Mouse (Mus musculus) 3T3-L1 (cell line): Measurements from ENCODE around the gene Slc19a1.

Experiments
- DNase-seq: peaks from one replicate; pipeline ENCODE4 v3.0.0-alpha.2; 2015; ENCODE audit warnings: low read depth, low spot score

Gene Slc19a1

DNA sequence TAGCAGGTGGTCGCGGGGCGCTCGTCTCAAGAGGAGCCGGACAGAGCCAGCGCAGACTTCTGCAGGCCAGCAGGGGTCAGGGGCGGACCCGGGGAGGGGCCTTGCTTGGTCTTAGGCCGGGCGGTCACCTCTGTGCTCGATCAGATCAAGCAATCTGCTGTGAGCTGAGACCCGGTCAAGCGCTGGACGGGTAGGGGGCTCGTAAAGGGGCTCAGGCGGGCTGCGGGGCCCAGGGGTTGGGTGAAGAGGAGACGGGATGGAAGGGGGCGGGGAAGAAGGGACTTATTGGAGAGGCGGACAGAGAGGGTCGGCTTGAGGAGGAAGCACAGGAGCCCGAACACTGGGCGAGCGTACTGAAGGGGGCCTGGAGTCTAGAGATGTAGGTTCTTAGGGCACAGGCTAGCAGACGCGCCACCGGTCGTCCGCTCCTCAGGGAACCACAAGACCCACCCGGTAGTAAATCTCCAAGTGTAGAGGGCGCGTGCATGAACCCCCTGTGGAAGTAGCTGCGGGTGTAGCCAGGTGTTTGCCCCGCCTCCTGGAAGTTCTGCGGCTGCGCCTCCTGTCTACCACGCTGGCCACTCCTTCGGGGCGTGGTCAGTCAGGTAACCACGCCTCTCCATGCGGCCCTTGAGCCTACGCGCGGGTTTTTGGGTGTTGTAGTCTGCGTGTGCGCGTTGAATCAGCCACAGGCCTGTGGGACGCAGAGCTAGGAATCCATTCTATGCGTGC, 716 bp downstream of the Slc19a1 start:
- peak; percentile 95 for DNase-seq

DNA sequence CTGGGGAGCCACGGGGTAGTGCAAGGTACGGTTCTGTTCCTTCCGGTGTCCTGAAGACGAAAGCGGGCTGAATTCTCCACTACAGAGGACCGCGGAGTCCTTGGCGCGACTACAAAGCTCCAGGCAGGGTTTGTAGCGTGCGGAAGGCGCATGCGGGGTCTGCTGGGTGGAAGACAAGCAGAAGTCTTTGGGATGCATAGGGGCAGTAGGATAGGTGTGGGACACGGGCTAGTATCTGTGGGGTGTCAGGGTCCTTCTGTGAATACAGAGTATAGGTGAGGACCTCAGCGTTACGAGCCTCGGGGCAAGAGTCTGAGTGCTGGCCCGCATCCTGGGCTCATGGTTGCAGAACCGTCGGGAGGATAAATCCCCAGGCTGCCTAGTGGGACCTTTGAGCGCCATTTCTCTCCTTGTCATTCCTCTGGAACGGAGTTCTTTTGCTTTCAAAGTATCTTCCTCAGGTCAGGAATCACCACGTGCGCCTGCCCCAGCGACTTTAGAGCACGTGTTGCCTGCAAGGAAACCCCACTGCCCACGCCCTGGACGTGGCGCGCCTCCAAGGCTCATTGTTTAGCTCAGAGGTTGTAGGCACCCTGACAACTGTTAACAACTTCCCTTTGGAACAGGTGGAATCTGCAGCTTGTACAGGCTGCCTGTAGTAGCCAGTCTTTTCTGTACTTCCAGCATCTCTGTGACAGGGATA, 1.4 kb downstream of the Slc19a1 start:
- DNase-seq, result peak; percentile 67

DNA sequence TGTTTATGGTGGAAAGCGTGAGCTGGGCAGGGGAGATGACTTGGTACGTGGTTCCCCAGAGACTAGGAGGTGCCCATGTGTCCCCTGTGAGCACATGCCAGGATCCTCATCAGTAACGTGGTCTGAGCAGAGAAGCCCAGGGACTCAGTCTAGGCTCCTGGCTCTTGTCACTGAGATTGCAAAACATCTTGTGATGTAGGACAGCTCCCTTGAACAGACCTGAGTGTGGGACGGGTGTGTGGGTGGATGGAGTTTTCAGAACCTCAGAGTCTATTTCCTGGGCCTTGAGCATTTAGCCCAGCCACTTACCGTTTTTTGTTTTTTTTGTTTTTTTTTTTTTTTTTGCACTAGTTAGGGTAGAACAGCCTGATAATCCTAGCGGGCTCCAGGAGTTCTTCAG, 3.4 kb downstream of the Slc19a1 start:
- peak; percentile 15 for DNase-seq

- no peak for DNase-seq
Measured at GRCm38 (mm10) chr10:77038579-77039174, 6.6 kb downstream of the Slc19a1 start.

GRCm38 (mm10) chr10:77048196-77048595, 16.2 kb downstream of the Slc19a1 start:
- DNase-seq, result no peak

- DNase-seq, result no peak
Measured at GRCm38 (mm10) chr10:77048606-77049005, 16.6 kb downstream of the Slc19a1 start.

GRCm38 (mm10) chr10:77056768-77057167, 24.7 kb downstream of the Slc19a1 start:
- DNase-seq, result peak; percentile 12

DNA sequence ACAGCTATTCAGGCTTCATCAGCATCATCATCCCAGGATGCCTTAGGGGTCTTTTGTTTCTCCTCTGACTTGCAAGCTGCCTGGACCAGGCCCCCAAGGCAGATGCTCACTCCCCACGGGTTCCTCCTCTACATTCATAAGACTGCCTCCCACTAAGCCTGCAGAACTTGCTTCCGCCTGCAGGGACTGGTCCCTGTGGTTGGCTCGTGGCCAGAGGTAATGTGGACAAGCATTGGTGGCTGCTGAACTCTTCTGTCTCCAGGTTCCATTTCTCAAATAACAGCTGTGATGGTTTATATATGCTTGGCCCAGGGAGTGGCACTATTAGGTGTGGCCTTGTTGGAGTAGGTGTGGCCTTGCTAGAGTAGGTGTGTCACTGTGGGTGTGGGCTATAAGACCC, 29.4 kb downstream of the Slc19a1 start:
- no peak for DNase-seq

GRCm38 (mm10) chr10:77062393-77063010, 30.5 kb downstream of the Slc19a1 start:
- DNase-seq, result no peak

- DNase-seq, result no peak
Measured at GRCm38 (mm10) chr10:77064239-77064638, 32.2 kb downstream of the Slc19a1 start.

- no peak for DNase-seq
Measured at GRCm38 (mm10) chr10:77064659-77065058, 32.6 kb downstream of the Slc19a1 start.

GRCm38 (mm10) chr10:77068469-77068868, 36.4 kb downstream of the Slc19a1 start:
- DNase-seq, result no peak

- peak; percentile 79 for DNase-seq
Measured at GRCm38 (mm10) chr10:77070072-77070471, 38.0 kb downstream of the Slc19a1 start.

GRCm38 (mm10) chr10:77074276-77074974, 42.4 kb downstream of the Slc19a1 start:
- DNase-seq, result no peak

GRCm38 (mm10) chr10:77078456-77078855, 46.4 kb downstream of the Slc19a1 start:
- no peak for DNase-seq

DNA sequence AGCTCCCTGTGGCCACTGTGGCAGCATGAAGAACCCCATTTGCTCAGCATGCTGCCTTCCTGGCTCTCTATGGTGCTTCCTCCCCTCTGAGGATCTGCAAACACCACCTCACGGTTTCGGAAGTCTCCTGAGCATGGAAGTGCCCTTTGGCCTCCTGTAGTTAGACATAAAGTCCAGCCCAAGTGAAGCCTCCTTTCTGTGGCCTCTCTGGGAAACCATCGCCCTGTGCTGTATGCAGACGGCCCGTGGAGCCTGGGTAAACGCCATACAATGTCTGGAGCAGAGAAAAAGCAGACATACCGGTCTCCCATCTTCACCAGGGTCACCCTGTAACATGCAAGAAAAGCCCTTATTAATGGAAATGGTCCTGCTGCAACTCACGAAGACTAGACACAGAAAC, 46.9 kb downstream of the Slc19a1 start:
- DNase-seq, result no peak

- peak; percentile 94 for DNase-seq
Measured at GRCm38 (mm10) chr10:77082453-77082852, 50.4 kb downstream of the Slc19a1 start.

DNA sequence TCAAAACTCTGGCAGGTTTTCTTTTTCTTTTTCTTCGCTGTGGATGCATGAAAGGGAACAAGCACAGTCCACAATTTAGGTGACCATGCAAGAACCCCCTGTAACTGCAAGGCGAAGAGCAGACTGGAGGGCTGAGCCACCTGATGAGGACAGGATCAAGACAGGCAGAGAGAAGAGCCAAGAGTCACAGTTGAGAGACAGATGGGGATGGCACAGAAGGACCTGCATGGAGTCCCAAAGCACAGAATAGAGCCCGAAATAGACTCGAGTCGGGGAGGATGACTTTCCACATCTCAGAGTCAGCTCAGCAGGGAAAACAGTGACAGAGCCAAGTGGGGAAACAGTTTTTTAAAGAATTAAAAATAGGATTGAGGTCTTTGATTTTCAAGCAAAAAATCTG, 50.9 kb downstream of the Slc19a1 start:
- DNase-seq, result no peak

GRCm38 (mm10) chr10:77084568-77084967, 52.5 kb downstream of the Slc19a1 start:
- peak; percentile 76 for DNase-seq

- peak; percentile 87 for DNase-seq
Measured at GRCm38 (mm10) chr10:77089336-77089735, 57.3 kb downstream of the Slc19a1 start.

- DNase-seq, result no peak
Measured at GRCm38 (mm10) chr10:77090063-77090462, 58.0 kb downstream of the Slc19a1 start.
